In the genomic region with DNA sequence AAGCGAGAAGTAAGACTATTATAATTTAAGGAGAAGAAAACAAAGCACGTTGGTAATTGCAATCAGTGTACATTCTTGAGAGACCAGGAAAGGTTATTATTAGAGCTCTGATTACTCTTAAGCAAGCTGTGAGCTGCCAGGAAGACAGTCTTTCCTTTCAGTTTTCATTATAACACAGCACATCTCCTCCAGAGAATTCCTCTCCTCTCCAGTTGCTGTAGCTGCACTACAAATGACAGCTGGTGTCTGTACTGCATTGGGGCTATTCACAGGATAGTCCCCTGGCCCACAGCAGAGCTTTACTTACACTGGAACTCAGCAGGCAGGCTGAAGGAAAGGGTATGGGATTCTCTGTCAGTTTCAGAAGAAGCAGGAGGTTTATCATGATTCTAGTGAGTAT, we compare ENCODE assay signal across 16 mouse cellular contexts.
"Had no signal": no experiment of that assay in that cellular context is flagged by ENCODE, and none has a peak within 500 bp of the region (broad histone marks: within the 10 kb centered on the region; RNA-seq: fewer than 3 reads in every experiment).

No protein-coding gene starts in this region.

- H3K36me3 ChIP-seq: liver, embryonic 13.5 days; midbrain, embryonic 10.5 days; neural tube, embryonic 13.5 days; stomach, embryonic 15.5 days had no signal

- H3K4me2 ChIP-seq: liver, embryonic 13.5 days; neural tube, embryonic 13.5 days; stomach, embryonic 15.5 days had no signal

- H3K9ac ChIP-seq: liver, embryonic 13.5 days; neural tube, embryonic 13.5 days; stomach, embryonic 15.5 days had no signal

- H3K4me1 ChIP-seq: midbrain, embryonic 10.5 days; neural tube, embryonic 13.5 days had no signal

- DNase-seq: kidney, adult 18-20 months; kidney, adult 9 months; kidney, postnatal 10 days; kidney, postnatal 36 days; layer of hippocampus, adult 9-11 months; liver, embryonic 13.5 days; lung, adult 2 months; midbrain, embryonic 14.5 days; retina, postnatal 1 day; right cerebral cortex, postnatal 25 days; spleen, adult 18-20 months; thymus, postnatal 25 days had no signal

- H3K27ac ChIP-seq: liver, embryonic 13.5 days; midbrain, embryonic 10.5 days; neural tube, embryonic 13.5 days; stomach, embryonic 15.5 days had no signal

- H3K9me3 ChIP-seq: liver, embryonic 13.5 days; megakaryocyte, embryonic 14.5 days; midbrain, embryonic 10.5 days; neural tube, embryonic 13.5 days; stomach, embryonic 15.5 days had no signal

- H3K27me3 ChIP-seq: liver, embryonic 13.5 days; megakaryocyte, embryonic 14.5 days; neural tube, embryonic 13.5 days; stomach, embryonic 15.5 days had no signal

- H3K4me3 ChIP-seq: liver, embryonic 13.5 days; megakaryocyte, embryonic 14.5 days; midbrain, embryonic 10.5 days; neural tube, embryonic 13.5 days; stomach, embryonic 15.5 days had no signal
